Comparison of ENCODE assay signal across 11 mouse cellular contexts in genomic region chr7:25150151-25150663, GRCm38 (mm10). TPM values are rescaled to one million over a fixed set of nuclear protein-coding genes. Genes with fewer than 3 reads are reported as not detected.
A peak's percentile ranks its signal among the peaks of the same experiment; 100 is the strongest.
DNase-seq lines count a peak whose midpoint lies in the region; ATAC-seq and TF ChIP-seq lines count a peak whose summit lies in the region.
"Had no signal": no experiment of that assay in that cellular context is flagged by ENCODE, and none has a peak within 500 bp of the region (broad histone marks: within the 10 kb centered on the region; RNA-seq: fewer than 3 reads in every experiment).

No protein-coding gene starts in this region.

- TF ChIP-seq EP300 in stomach, postnatal 0 days (optimal IDR thresholded peaks at IDR 0.05), result no peak

- H3K27me3 ChIP-seq in stomach, embryonic 15.5 days (replicated peaks), result peaks cover 21% of the 10 kb centered on the region; the same call in 1 of the 2 replicates
- no peaks in the 10 kb centered on the region for H3K27me3 ChIP-seq in stomach, postnatal 0 days (ENCODE audit: control insufficient read depth, insufficient read depth, low read length)
- H3K27me3 ChIP-seq in hindbrain, embryonic 13.5 days, result 0 out of 2 replicates have a peak, but pooled peaks cover 6% of the 10 kb centered on the region
- H3K27me3 ChIP-seq in midbrain, embryonic 12.5 days, result peaks cover 22% of the 10 kb centered on the region
- no peaks in the 10 kb centered on the region for H3K27me3 ChIP-seq in cerebellum, adult 2 months (ENCODE audit: control insufficient read depth, insufficient read depth, low read length)

- no peak for TF ChIP-seq CTCF in stomach, postnatal 0 days (IDR thresholded peaks at IDR 0.05; ENCODE audit: low read depth)
- no peak for TF ChIP-seq CTCF in cerebellum, adult 2 months (IDR thresholded peaks at IDR 0.05; ENCODE audit: borderline replicate concordance, insufficient read depth, low read depth, low read length)

- H3K9me3 ChIP-seq in stomach, embryonic 15.5 days, result no peaks in the 10 kb centered on the region
- H3K9me3 ChIP-seq in stomach, postnatal 0 days (ENCODE audit: control insufficient read depth, low read length), result no peaks in the 10 kb centered on the region
- no peaks in the 10 kb centered on the region for H3K9me3 ChIP-seq in hindbrain, embryonic 13.5 days
- no peaks in the 10 kb centered on the region for H3K9me3 ChIP-seq in midbrain, embryonic 12.5 days
- H3K9me3 ChIP-seq: embryonic facial prominence, embryonic 15.5 days had no signal

- under 1% methylated on average over 16 of the region's 18 CpGs for WGBS in stomach, embryonic 15.5 days
- WGBS in stomach, postnatal 0 days, result 2% methylated on average over 15 of the region's 18 CpGs
- 1% methylated on average over 8 of the region's 18 CpGs for WGBS in hindbrain, embryonic 13.5 days
- WGBS in midbrain, embryonic 12.5 days, result under 1% methylated on average over 18 of the region's 18 CpGs
- WGBS in cerebellum, adult 2 months, result 29% methylated on average over 17 of the region's 18 CpGs

- no peak for ATAC-seq in stomach, embryonic 15.5 days (ENCODE audit: insufficient read depth, low FRiP score, low read depth)
- ATAC-seq in stomach, postnatal 0 days (ENCODE audit: low FRiP score, low TSS enrichment), result no peak
- peak; percentile 22; the same call in 1 of the 2 replicates for ATAC-seq in hindbrain, embryonic 13.5 days (ENCODE audit: low FRiP score)
- peak; percentile 65 for ATAC-seq in midbrain, embryonic 12.5 days (ENCODE audit: low FRiP score, low read depth)

- peak overlapping the region; percentile 21 for H3K4me2 ChIP-seq in stomach, embryonic 15.5 days
- no peak overlapping the region for H3K4me2 ChIP-seq in stomach, postnatal 0 days (replicated peaks; ENCODE audit: low read depth)
- H3K4me2 ChIP-seq in hindbrain, embryonic 13.5 days, result peak overlapping the region; percentile 48
- H3K4me2 ChIP-seq in midbrain, embryonic 12.5 days (replicated peaks), result peak overlapping the region; percentile 46
- H3K4me2 ChIP-seq: embryonic facial prominence, embryonic 15.5 days had no signal

- H3K27ac ChIP-seq in stomach, embryonic 15.5 days, result no peak overlapping the region
- no peak overlapping the region for H3K27ac ChIP-seq in stomach, postnatal 0 days (replicated peaks)
- peak overlapping the region; percentile 94 for H3K27ac ChIP-seq in hindbrain, embryonic 13.5 days
- H3K27ac ChIP-seq in midbrain, embryonic 12.5 days (replicated peaks), result peak overlapping the region; percentile 95
- H3K27ac ChIP-seq in cerebellum, adult 2 months (ENCODE audit: insufficient read depth, low read length), result no peak overlapping the region
- H3K27ac ChIP-seq: embryonic facial prominence, embryonic 15.5 days had no signal

- TF ChIP-seq POLR2A in cerebellum, adult 2 months (IDR thresholded peaks at IDR 0.05; ENCODE audit: borderline replicate concordance, insufficient read depth, low read length), result no peak

- no peak overlapping the region for H3K9ac ChIP-seq in stomach, embryonic 15.5 days
- H3K9ac ChIP-seq in stomach, postnatal 0 days (ENCODE audit: low read length), result no peak overlapping the region
- H3K9ac ChIP-seq in hindbrain, embryonic 13.5 days, result peak overlapping the region; percentile 75
- peak overlapping the region; percentile 66 for H3K9ac ChIP-seq in midbrain, embryonic 12.5 days (replicated peaks)
- H3K9ac ChIP-seq: embryonic facial prominence, embryonic 15.5 days had no signal

- no peak for DNase-seq in stomach, postnatal 0 days (ENCODE audit: low spot score)
- DNase-seq in right cerebral cortex, adult 18-20 months, result no peak
- no peak for DNase-seq in left cerebral cortex, adult 18-20 months (ENCODE audit: low spot score in 2 of 2)
- DNase-seq in ovary, postnatal 36 days (ENCODE audit: low spot score), result no peak
- DNase-seq in cerebellum, adult 2 months, result no peak
- DNase-seq: B cell, adult 2 months; kidney, adult 2 months had no signal

- no peak overlapping the region for H3K4me3 ChIP-seq in stomach, embryonic 15.5 days (replicated peaks)
- no peak overlapping the region for H3K4me3 ChIP-seq in stomach, postnatal 0 days (ENCODE audit: low read depth, low read length)
- H3K4me3 ChIP-seq in hindbrain, embryonic 13.5 days, result peak overlapping the region; percentile 1; the same call in 1 of the 2 replicates
- H3K4me3 ChIP-seq in midbrain, embryonic 12.5 days, result peak overlapping the region; percentile 24
- H3K4me3 ChIP-seq in cerebellum, adult 2 months (replicated peaks; ENCODE audit: insufficient read depth, low read depth, low read length), result no peak overlapping the region
- H3K4me3 ChIP-seq: embryonic facial prominence, embryonic 15.5 days had no signal

- H3K4me1 ChIP-seq in stomach, embryonic 15.5 days, result peaks cover 28% of the 10 kb centered on the region
- H3K4me1 ChIP-seq in stomach, postnatal 0 days (replicated peaks; ENCODE audit: control insufficient read depth, insufficient read depth), result no peaks in the 10 kb centered on the region
- peaks cover 66% of the 10 kb centered on the region for H3K4me1 ChIP-seq in hindbrain, embryonic 13.5 days (replicated peaks)
- H3K4me1 ChIP-seq in midbrain, embryonic 12.5 days, result peaks cover 59% of the 10 kb centered on the region
- H3K4me1 ChIP-seq in cerebellum, adult 2 months (ENCODE audit: control insufficient read depth, insufficient read depth, low read length), result peaks cover 23% of the 10 kb centered on the region

- H3K36me3 ChIP-seq in stomach, embryonic 15.5 days, result no peaks in the 10 kb centered on the region
- no peaks in the 10 kb centered on the region for H3K36me3 ChIP-seq in stomach, postnatal 0 days (ENCODE audit: control insufficient read depth, insufficient read depth, low read length)
- no peaks in the 10 kb centered on the region for H3K36me3 ChIP-seq in hindbrain, embryonic 13.5 days
- H3K36me3 ChIP-seq in midbrain, embryonic 12.5 days, result no peaks in the 10 kb centered on the region
- H3K36me3 ChIP-seq: embryonic facial prominence, embryonic 15.5 days had no signal

RNA-seq across cellular contexts. Expression of gene Pou2f2, which starts 29.3 kb away (rescaled TPM):
- 1.4 and 1.6 TPM in 2 replicates for polyA plus RNA-seq in stomach, embryonic 15.5 days (2015; fragmentation: Nextera tagmentation; extraction: Ambion mirVana)
- 0.52 and 0.67 TPM in 2 replicates for polyA plus RNA-seq in stomach, postnatal 0 days (2015; fragmentation: Nextera tagmentation; extraction: Ambion mirVana)
- 33.2 and 39.7 TPM in 2 replicates for polyA plus RNA-seq in hindbrain, embryonic 13.5 days (2015; fragmentation: Nextera tagmentation; extraction: Ambion mirVana)
- polyA plus RNA-seq in midbrain, embryonic 12.5 days (2016; fragmentation: Nextera tagmentation; extraction: Ambion mirVana), result 44.0 and 63.7 TPM in 2 replicates
- total RNA-seq in left cerebral cortex, adult 18-20 months (2021), result 10 to 100 TPM in 1 of 2 experiments, 1 to 10 TPM in 1; 7.7 to 12.9 TPM
- 8.4 and 10.6 TPM in 2 replicates for polyA plus RNA-seq in cerebellum, adult 2 months (2012; rRNA removed)

Comparison
In these comparisons a context has a peak if more than half of its experiments do, and no peak if none do; other contexts are left out.
1. ATAC-seq: peak in hindbrain, embryonic 13.5 days (single experiment) and midbrain, embryonic 12.5 days (single experiment); none in stomach, embryonic 15.5 days (single experiment) and stomach, postnatal 0 days (single experiment).
2. H3K27ac ChIP-seq: peak in hindbrain, embryonic 13.5 days (single experiment) and midbrain, embryonic 12.5 days (single experiment); none in stomach, embryonic 15.5 days (single experiment), stomach, postnatal 0 days (single experiment) and cerebellum, adult 2 months (single experiment).
3. H3K4me3 ChIP-seq: peak in hindbrain, embryonic 13.5 days (single experiment) and midbrain, embryonic 12.5 days (single experiment); none in stomach, embryonic 15.5 days (single experiment), stomach, postnatal 0 days (single experiment) and cerebellum, adult 2 months (single experiment).
4. H3K9ac ChIP-seq: peak in hindbrain, embryonic 13.5 days (single experiment) and midbrain, embryonic 12.5 days (single experiment); none in stomach, embryonic 15.5 days (single experiment) and stomach, postnatal 0 days (single experiment).